Mouse (Mus musculus): ENCODE data around the gene Adam12. TPM values are rescaled to one million over a fixed set of nuclear protein-coding genes. Genes with fewer than 3 reads are reported as not detected.

The Adam12 gene
- polyA plus RNA-seq, 1 experiment from 2014 or later: 5.4 TPM

DNA sequence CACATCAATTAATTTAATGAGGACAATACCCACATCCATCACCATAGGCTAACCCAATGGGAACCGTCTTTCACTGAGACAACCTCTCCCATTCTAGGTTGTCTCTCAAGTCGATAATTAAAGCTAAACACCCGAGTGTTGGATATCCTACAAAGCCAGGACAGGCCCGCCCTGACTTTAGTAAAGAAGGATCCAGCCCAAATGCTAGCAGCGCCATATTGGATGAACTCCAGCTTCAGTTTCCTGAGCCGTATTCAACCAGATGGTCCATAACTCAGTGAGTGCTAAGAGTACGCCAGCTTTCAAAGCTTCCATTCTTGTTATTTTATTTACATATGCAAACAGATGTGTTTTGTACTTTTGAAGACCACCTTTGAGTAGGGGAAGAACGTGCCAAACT lies 81.6 kb downstream of the Adam12 start:
- ATAC-seq (ENCODE audit: insufficient read depth, low FRiP score, low TSS enrichment) (no peak), DNase-seq (ENCODE audit: low spot score) (no peak)
- WGBS: 77% methylated on average over 8 of the region's 8 CpGs
- no peak overlapping the region for H3K4me3 ChIP-seq (ENCODE audit: low read depth, low read length)
- H3K36me3 ChIP-seq (ENCODE audit: control insufficient read depth, insufficient read depth, low read length): no peaks in the 10 kb centered on the region
- H3K27ac ChIP-seq (ENCODE audit: low read depth, low read length): no peak overlapping the region
- H3K4me1 ChIP-seq (ENCODE audit: control insufficient read depth, insufficient read depth, low read length): no peaks in the 10 kb centered on the region
- H3K4me2 ChIP-seq (ENCODE audit: low read depth): no peak overlapping the region
- no peaks in the 10 kb centered on the region for H3K27me3 ChIP-seq (ENCODE audit: control insufficient read depth, insufficient read depth, low read length)
- no peaks in the 10 kb centered on the region for H3K9me3 ChIP-seq (ENCODE audit: control insufficient read depth, low read length)
- no peak overlapping the region for H3K9ac ChIP-seq (ENCODE audit: low read length)

DNA sequence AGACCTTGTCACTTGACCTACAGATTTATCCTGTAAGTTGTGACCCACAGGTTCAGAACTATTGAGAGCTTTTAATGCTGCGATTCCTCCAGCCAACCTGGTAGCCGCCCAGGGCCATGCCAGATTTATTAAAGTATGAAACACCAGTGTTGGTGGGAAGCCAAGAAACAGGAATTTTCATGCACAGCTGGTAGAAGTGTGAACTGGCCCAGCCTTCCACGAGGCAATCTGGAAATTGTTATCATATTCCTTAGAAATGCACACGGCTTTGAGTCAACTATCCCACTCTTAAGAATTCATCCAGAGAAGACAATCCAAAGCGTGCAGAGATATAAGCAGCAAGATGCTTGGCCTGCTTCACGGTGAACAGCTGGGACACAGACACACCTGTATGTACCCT lies 82.6 kb downstream of the Adam12 start:
- Histone ChIP-seq H3K27me3 (ENCODE audit: control insufficient read depth, insufficient read depth, low read length) (no peaks in the 10 kb centered on the region), H3K4me2 (ENCODE audit: low read depth) (no peak overlapping the region), H3K36me3 (ENCODE audit: control insufficient read depth, insufficient read depth, low read length) (no peaks in the 10 kb centered on the region), H3K27ac (ENCODE audit: low read depth, low read length) (no peak overlapping the region), H3K4me3 (ENCODE audit: low read depth, low read length) (no peak overlapping the region), H3K9ac (ENCODE audit: low read length) (no peak overlapping the region), H3K4me1 (ENCODE audit: control insufficient read depth, insufficient read depth, low read length) (no peaks in the 10 kb centered on the region), H3K9me3 (ENCODE audit: control insufficient read depth, low read length) (no peaks in the 10 kb centered on the region)
- whole genome bisulfite sequencing: 91% methylated on average over 6 of the region's 6 CpGs
- DNase-seq (ENCODE audit: low spot score): no peak
- ATAC-seq (ENCODE audit: insufficient read depth, low FRiP score, low TSS enrichment): no peak

DNA sequence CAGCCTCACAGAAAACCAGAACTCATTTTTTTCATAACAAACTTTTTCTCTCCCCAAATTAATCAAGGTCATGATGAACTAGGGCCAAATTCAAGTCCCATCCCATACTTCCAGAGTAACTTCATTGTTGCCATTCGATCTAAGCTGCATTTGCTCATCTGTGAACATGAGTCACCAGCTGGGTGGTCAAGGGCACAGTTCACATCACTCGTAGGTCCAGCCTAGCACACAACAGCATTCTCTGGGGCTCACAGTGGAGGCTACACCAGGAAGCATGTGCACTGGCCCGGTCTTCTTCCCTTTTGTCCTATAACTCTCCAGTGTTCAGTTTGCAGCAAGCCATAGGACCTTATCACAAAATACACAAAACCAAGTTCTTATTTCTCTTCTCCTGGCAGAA lies 84.4 kb downstream of the Adam12 start:
- Histone ChIP-seq H3K9me3 (ENCODE audit: control insufficient read depth, low read length) (no peaks in the 10 kb centered on the region), H3K27me3 (ENCODE audit: control insufficient read depth, insufficient read depth, low read length) (no peaks in the 10 kb centered on the region), H3K36me3 (ENCODE audit: control insufficient read depth, insufficient read depth, low read length) (no peaks in the 10 kb centered on the region), H3K4me2 (ENCODE audit: low read depth) (no peak overlapping the region), H3K27ac (ENCODE audit: low read depth, low read length) (no peak overlapping the region), H3K4me1 (ENCODE audit: control insufficient read depth, insufficient read depth, low read length) (no peaks in the 10 kb centered on the region), H3K4me3 (ENCODE audit: low read depth, low read length) (no peak overlapping the region), H3K9ac (ENCODE audit: low read length) (no peak overlapping the region)
- no peak for DNase-seq (ENCODE audit: low spot score)
- no peak for ATAC-seq (ENCODE audit: insufficient read depth, low FRiP score, low TSS enrichment)
- WGBS: 88% methylated on average over 3 of the region's 3 CpGs

DNA sequence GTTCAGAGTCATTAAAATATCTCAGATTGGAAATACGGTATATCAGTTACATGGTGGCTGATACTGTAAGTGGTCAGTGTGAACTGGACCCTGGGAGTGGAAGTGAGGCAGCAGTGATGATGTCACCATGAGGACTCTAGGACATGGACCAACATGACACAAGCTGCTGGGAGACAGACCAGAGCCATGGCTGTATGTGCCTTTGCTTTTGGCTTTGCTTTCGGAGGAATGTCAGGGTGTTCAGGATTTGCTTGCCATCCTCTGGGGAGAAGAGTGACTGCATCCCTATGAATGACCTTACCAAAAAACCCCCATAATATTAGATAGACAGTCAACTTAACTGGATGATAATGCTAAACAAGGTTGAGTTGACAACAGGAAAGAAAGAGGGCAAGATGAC lies 85.1 kb downstream of the Adam12 start:
- WGBS: 96% methylated on average over 2 of the region's 2 CpGs
- Histone ChIP-seq H3K27ac (ENCODE audit: low read depth, low read length) (no peak overlapping the region), H3K4me1 (ENCODE audit: control insufficient read depth, insufficient read depth, low read length) (no peaks in the 10 kb centered on the region), H3K4me2 (ENCODE audit: low read depth) (no peak overlapping the region), H3K4me3 (ENCODE audit: low read depth, low read length) (no peak overlapping the region), H3K9ac (ENCODE audit: low read length) (no peak overlapping the region), H3K9me3 (ENCODE audit: control insufficient read depth, low read length) (no peaks in the 10 kb centered on the region), H3K36me3 (ENCODE audit: control insufficient read depth, insufficient read depth, low read length) (no peaks in the 10 kb centered on the region), H3K27me3 (ENCODE audit: control insufficient read depth, insufficient read depth, low read length) (no peaks in the 10 kb centered on the region)
- ATAC-seq (ENCODE audit: insufficient read depth, low FRiP score, low TSS enrichment) (no peak), DNase-seq (ENCODE audit: low spot score) (no peak)

DNA sequence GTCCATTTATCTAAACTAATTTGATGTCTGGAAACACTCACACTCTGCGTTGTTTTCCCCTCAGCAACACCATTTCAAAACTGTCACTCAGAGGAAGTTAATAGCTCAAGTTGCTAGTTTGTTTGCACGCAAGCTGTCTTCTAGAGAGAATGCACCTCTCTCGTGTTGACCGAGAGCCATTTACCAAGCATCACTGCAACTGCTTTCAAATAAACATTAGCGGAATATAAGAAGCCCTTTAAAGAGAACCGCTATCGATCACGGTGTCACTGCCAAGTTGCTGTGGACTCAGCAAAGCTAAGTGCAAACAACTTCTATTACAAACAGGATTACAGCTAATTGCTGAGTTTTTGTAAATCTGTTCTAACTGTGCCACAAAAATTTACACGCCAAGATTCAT lies 87.8 kb downstream of the Adam12 start:
- DNase-seq (ENCODE audit: low spot score): no peak
- WGBS: 93% methylated on average over 9 of the region's 9 CpGs
- Histone ChIP-seq H3K4me2 (ENCODE audit: low read depth) (no peak overlapping the region), H3K4me3 (ENCODE audit: low read depth, low read length) (no peak overlapping the region), H3K4me1 (ENCODE audit: control insufficient read depth, insufficient read depth, low read length) (no peaks in the 10 kb centered on the region), H3K36me3 (ENCODE audit: control insufficient read depth, insufficient read depth, low read length) (no peaks in the 10 kb centered on the region), H3K27me3 (ENCODE audit: control insufficient read depth, insufficient read depth, low read length) (no peaks in the 10 kb centered on the region), H3K27ac (ENCODE audit: low read depth, low read length) (no peak overlapping the region), H3K9ac (ENCODE audit: low read length) (no peak overlapping the region), H3K9me3 (ENCODE audit: control insufficient read depth, low read length) (no peaks in the 10 kb centered on the region)
- ATAC-seq (ENCODE audit: insufficient read depth, low FRiP score, low TSS enrichment): no peak

DNA sequence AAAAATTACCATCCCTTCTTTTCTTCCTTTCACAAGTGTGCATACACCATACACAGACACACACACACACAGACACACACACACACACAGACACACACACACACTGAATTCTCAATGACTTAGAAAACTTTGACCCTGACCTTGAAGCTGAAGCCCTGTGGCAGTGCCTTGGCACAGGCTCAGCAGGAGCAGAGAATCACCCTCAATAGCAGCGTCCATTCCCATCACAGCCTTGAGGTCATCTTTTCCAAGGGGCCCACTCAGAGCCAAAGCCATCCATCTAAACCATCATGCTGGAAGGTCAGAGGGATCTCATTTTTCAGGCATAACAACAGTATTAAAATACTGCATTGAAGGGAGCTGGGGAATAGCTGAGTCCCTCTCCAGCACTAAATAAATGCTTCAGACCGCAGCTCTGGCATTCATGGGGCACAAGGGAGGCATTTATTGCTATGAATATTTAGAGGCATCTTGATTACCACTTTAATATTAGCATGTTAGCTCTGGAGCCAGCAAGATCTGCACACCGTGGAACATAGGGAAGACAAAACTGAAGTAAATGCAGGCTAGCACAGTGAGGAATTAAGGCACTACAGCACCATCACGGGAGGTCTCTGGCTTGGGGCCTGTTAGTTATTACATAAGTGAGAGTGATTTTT lies 92.5 kb downstream of the Adam12 start:
- no peaks in the 10 kb centered on the region for H3K9me3 ChIP-seq (ENCODE audit: control insufficient read depth, low read length)
- no peak overlapping the region for H3K27ac ChIP-seq (ENCODE audit: low read depth, low read length)
- no peak overlapping the region for H3K4me3 ChIP-seq (ENCODE audit: low read depth, low read length)
- no peaks in the 10 kb centered on the region for H3K4me1 ChIP-seq (ENCODE audit: control insufficient read depth, insufficient read depth, low read length)
- H3K27me3 ChIP-seq (ENCODE audit: control insufficient read depth, insufficient read depth, low read length): no peaks in the 10 kb centered on the region
- H3K4me2 ChIP-seq (ENCODE audit: low read depth): no peak overlapping the region
- ATAC-seq (ENCODE audit: insufficient read depth, low FRiP score, low TSS enrichment) (no peak), DNase-seq (ENCODE audit: low spot score) (peak; percentile 19)
- H3K36me3 ChIP-seq (ENCODE audit: control insufficient read depth, insufficient read depth, low read length): no peaks in the 10 kb centered on the region
- WGBS: 61% methylated on average over 4 of the region's 4 CpGs
- no peak overlapping the region for H3K9ac ChIP-seq (ENCODE audit: low read length)

- H3K27me3 ChIP-seq (ENCODE audit: control insufficient read depth, insufficient read depth, low read length): no peaks in the 10 kb centered on the region
- H3K9ac ChIP-seq (ENCODE audit: low read length): no peak overlapping the region
- ATAC-seq (ENCODE audit: insufficient read depth, low FRiP score, low TSS enrichment) (peak; percentile 61), DNase-seq (ENCODE audit: low spot score) (peak; percentile 37)
- H3K9me3 ChIP-seq (ENCODE audit: control insufficient read depth, low read length): no peaks in the 10 kb centered on the region
- H3K36me3 ChIP-seq (ENCODE audit: control insufficient read depth, insufficient read depth, low read length): no peaks in the 10 kb centered on the region
- H3K4me1 ChIP-seq (ENCODE audit: control insufficient read depth, insufficient read depth, low read length): no peaks in the 10 kb centered on the region
- H3K4me2 ChIP-seq (ENCODE audit: low read depth): no peak overlapping the region
- H3K27ac ChIP-seq (ENCODE audit: low read depth, low read length): no peak overlapping the region
- whole genome bisulfite sequencing: 33% methylated on average over 2 of the region's 2 CpGs
- no peak overlapping the region for H3K4me3 ChIP-seq (ENCODE audit: low read depth, low read length)
These were observed 99.6 kb downstream of the Adam12 start for GRCm38 (mm10) chr7:134132323-134132722.

DNA sequence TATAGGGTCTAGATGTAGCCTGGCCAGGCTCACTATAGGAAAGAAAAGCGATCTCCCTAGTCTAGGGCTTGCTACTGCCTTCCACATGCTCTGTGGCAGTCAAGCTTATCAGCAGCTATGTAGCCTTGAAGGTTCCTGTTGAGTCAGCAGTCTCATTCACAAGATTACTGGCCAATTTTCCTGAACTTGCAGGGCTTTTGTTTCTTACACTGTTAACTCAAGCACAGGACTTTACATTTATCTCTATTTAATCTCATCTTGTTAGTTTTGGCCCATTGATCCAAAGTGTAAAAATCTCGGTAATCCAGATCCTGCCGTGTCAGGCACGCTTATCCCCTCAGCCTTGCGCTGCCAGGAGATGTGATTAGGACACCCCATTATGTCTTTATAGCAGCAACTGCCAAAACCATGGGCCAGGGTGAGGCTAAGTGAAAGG lies 103.8 kb downstream of the Adam12 start:
- H3K27ac ChIP-seq (ENCODE audit: low read depth, low read length): no peak overlapping the region
- DNase-seq (ENCODE audit: low spot score) (no peak), ATAC-seq (ENCODE audit: insufficient read depth, low FRiP score, low TSS enrichment) (no peak)
- H3K27me3 ChIP-seq (ENCODE audit: control insufficient read depth, insufficient read depth, low read length): no peaks in the 10 kb centered on the region
- no peaks in the 10 kb centered on the region for H3K36me3 ChIP-seq (ENCODE audit: control insufficient read depth, insufficient read depth, low read length)
- H3K4me3 ChIP-seq (ENCODE audit: low read depth, low read length): no peak overlapping the region
- H3K9ac ChIP-seq (ENCODE audit: low read length): no peak overlapping the region
- WGBS: 93% methylated on average over 5 of the region's 5 CpGs
- no peaks in the 10 kb centered on the region for H3K4me1 ChIP-seq (ENCODE audit: control insufficient read depth, insufficient read depth, low read length)
- no peaks in the 10 kb centered on the region for H3K9me3 ChIP-seq (ENCODE audit: control insufficient read depth, low read length)
- H3K4me2 ChIP-seq (ENCODE audit: low read depth): no peak overlapping the region

GRCm38 (mm10) chr7:134121397-134121796 lies 110.5 kb downstream of the Adam12 start:
- Histone ChIP-seq H3K9ac (ENCODE audit: low read length) (no peak overlapping the region), H3K9me3 (ENCODE audit: control insufficient read depth, low read length) (no peaks in the 10 kb centered on the region)
- WGBS: 41% methylated on average over 2 of the region's 2 CpGs

More at GRCm38 (mm10) chr7:134121397-134121796, 110.5 kb downstream of the Adam12 start:
- no peak for DNase-seq (ENCODE audit: low spot score)
- H3K27me3 ChIP-seq (ENCODE audit: control insufficient read depth, insufficient read depth, low read length): no peaks in the 10 kb centered on the region
- ATAC-seq (ENCODE audit: insufficient read depth, low FRiP score, low TSS enrichment): no peak
- H3K4me1 ChIP-seq (ENCODE audit: control insufficient read depth, insufficient read depth, low read length): no peaks in the 10 kb centered on the region
- H3K27ac ChIP-seq (ENCODE audit: low read depth, low read length): no peak overlapping the region
- no peak overlapping the region for H3K4me2 ChIP-seq (ENCODE audit: low read depth)
- no peaks in the 10 kb centered on the region for H3K36me3 ChIP-seq (ENCODE audit: control insufficient read depth, insufficient read depth, low read length)
- no peak overlapping the region for H3K4me3 ChIP-seq (ENCODE audit: low read depth, low read length)

Measured in neural tube, embryonic 11.5 days (tissue).